Mouse (Mus musculus) T-helper 1 cell (primary cell): Measurements from ENCODE around the gene Krtdap.

Experiments
- in situ Hi-C: fragments of 300-600 bp; cut with MboI, MseI; formaldehyde crosslinking; loops from one replicate; pipeline ENCODE4 v1.15.1; 2025; ENCODE audit warnings: high pct_unique_total_duplicates

The Krtdap gene

GRCm38 (mm10) chr7:30837277-30837676 is 49.6 kb downstream of the Krtdap start:
- in situ Hi-C loops, result no loop called here

GRCm38 (mm10) chr7:30840306-30840705 is 52.6 kb downstream of the Krtdap start:
- in situ Hi-C loops, result no loop called here
